Mouse (Mus musculus) ZHBTc4 (cell line): ENCODE data around the gene Gfpt1.

ENCODE experiments used
- DNase-seq: peaks from one replicate; pipeline ENCODE4 v3.0.0-alpha.2; 2011; ENCODE audit warnings: low read depth, low spot score

Gfpt1 gene

DNA sequence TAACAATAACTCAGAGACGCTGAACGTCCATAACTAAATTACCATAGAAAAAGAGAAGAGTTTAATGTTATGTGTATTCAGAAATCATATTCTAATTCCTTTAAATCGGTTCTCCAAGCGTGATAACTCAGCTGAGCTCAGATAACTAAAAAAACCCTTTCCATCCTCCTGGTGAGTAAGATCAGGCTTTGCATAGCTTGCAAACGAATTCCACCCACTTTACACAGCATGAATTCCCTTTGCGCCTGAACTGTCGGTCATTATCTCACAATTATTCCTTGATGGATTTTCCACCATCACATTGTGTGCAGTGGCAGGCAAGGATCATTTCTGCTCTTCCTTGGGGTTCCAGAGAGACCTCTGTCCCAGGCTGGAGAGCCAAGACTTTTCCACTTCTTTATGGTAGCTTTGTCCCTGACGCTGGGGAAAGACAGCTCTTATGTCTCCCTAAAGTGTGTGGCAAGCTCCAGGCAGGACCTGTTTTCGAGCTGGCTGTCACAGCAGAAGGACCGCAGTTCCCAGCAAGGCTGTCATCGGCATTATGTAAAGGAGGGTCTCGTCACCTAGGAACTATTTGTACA, 91.4 kb downstream of the Gfpt1 start:
- no peak for DNase-seq

DNA sequence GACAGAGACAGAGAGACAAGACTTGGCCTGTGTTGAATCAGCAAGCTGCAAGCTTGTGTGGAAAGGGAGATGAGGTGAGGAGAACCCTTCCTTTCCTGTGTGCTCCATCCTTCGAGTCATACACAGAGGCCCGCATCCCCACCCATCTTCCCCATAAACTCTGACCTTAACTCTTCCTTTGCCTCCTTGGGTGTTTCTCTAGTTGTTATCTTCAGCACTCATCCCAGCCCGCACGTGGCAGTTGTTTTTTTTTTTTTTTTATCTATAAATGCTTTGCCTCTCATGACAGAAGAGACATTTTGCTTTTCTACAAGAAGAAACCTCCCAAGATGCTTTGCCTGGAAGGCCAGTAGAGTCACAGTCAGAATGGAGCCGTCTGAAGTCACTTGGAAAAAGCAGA, 95.8 kb downstream of the Gfpt1 start:
- no peak for DNase-seq

DNA sequence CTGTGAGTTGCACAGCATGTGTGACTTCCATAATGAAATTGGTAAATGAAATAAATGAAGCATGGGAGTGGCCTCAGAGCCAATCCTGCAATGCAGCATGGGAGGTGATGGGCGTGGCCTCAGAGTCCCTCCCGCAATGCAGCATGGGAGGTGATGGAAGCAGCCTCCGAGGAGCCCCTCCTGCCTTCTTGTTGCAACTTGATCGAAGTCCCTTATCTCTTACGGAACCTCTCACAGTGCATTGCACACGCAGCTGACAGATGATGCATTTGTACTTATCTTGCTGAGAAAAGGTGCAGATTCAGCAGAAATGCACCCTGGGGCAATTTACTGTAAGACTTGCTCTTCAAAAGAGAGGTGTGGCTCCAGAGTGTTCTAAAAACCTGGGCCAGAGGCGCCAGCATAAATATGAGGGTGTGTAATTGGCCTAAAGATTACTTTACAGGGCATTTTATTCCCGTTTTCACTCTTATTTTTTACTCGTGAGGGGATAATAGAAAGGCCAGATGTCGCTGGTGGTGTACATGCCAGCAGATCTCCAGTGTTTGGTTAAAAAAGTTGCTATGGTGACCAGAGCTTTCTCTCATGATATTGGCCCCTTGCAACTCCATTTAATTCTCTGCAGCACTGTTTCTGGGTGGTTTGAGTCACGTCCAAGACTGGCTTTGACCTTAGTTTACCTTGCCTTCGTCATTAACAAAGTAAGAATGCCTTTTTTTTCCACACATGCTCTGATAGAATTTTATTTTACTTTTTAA, 97.3 kb downstream of the Gfpt1 start:
- DNase-seq: no peak
